ENCODE assay signal across 32 mouse cellular contexts in genomic region chr17:83176146-83176545, GRCm38 (mm10). TPM values are rescaled to one million over a fixed set of nuclear protein-coding genes. Genes with fewer than 3 reads are reported as not detected.
DNase-seq lines count a peak whose midpoint lies in the region; ATAC-seq lines count a peak whose summit lies in the region.
"Had no signal": no experiment of that assay in that cellular context is flagged by ENCODE, and none has a peak within 500 bp of the region (broad histone marks: within the 10 kb centered on the region; RNA-seq: fewer than 3 reads in every experiment).

No protein-coding gene starts in this region.

- H3K4me3 ChIP-seq in kidney, embryonic 14.5 days (ENCODE audit: low read length) = no peak overlapping the region
- H3K4me3 ChIP-seq: embryonic facial prominence, embryonic 12.5 days; hindbrain, embryonic 12.5 days; intestine, embryonic 15.5 days; midbrain, embryonic 10.5 days; midbrain, embryonic 15.5 days; neural tube, embryonic 15.5 days; stomach, embryonic 15.5 days had no signal

- no peak overlapping the region for H3K4me2 ChIP-seq in kidney, embryonic 14.5 days (replicated peaks; ENCODE audit: low read depth, low read length)
- H3K4me2 ChIP-seq: embryonic facial prominence, embryonic 12.5 days; heart, embryonic 11.5 days; hindbrain, embryonic 12.5 days; intestine, embryonic 15.5 days; lung, embryonic 14.5 days; midbrain, embryonic 15.5 days; neural tube, embryonic 15.5 days; stomach, embryonic 15.5 days had no signal

- no peaks in the 10 kb centered on the region for H3K27me3 ChIP-seq in kidney, embryonic 14.5 days (ENCODE audit: control insufficient read depth, insufficient read depth, low read length)
- H3K27me3 ChIP-seq: embryonic facial prominence, embryonic 12.5 days; hindbrain, embryonic 12.5 days; intestine, embryonic 15.5 days; midbrain, embryonic 15.5 days; neural tube, embryonic 15.5 days; Patski; stomach, embryonic 15.5 days had no signal

- ATAC-seq in kidney, embryonic 14.5 days (ENCODE audit: low FRiP score, low TSS enrichment) = no peak
- ATAC-seq in cerebellum, adult (ENCODE audit: insufficient number of reproducible peaks, low FRiP score, low TSS enrichment) = no peak
- ATAC-seq: forebrain, embryonic 14.5 days; hindbrain, postnatal 0 days; intestine, embryonic 15.5 days; midbrain, embryonic 15.5 days had no signal

- no peaks in the 10 kb centered on the region for H3K36me3 ChIP-seq in kidney, embryonic 14.5 days (ENCODE audit: control insufficient read depth, insufficient read depth, low read length)
- H3K36me3 ChIP-seq: embryonic facial prominence, embryonic 12.5 days; hindbrain, embryonic 12.5 days; intestine, embryonic 15.5 days; midbrain, embryonic 10.5 days; midbrain, embryonic 15.5 days; neural tube, embryonic 15.5 days; stomach, embryonic 15.5 days had no signal

- peak; percentile 53 for DNase-seq in gastrocnemius, adult 18-20 months (ENCODE audit: low spot score)
- no peak for DNase-seq in gastrocnemius, postnatal 4 days (ENCODE audit: low spot score in 2 of 2)
- DNase-seq in kidney, adult 18-20 months = no peak
- DNase-seq in lung, postnatal 36 days = peak; percentile 17
- DNase-seq in lung, adult 18-20 months = no peak
- DNase-seq: cerebellum, adult 11-12 months; cerebellum, adult 9-11 months; embryo, embryonic 11 days; heart, postnatal 36 days; layer of hippocampus, postnatal 36 days; left cerebral cortex, postnatal 4 days; lung, postnatal 14 days; retina, postnatal 1 day; right cerebral cortex, postnatal 14 days; thymus, adult 18-20 months; thymus, postnatal 25 days had no signal

- peaks cover 64% of the 10 kb centered on the region for H3K4me1 ChIP-seq in kidney, embryonic 14.5 days (ENCODE audit: control insufficient read depth, insufficient read depth, low read length)
- H3K4me1 ChIP-seq: stomach, embryonic 15.5 days had no signal

- peaks cover 4% of the 10 kb centered on the region; the same call in 1 of the 2 replicates for H3K9me3 ChIP-seq in kidney, embryonic 14.5 days (ENCODE audit: control insufficient read depth, low read length)
- H3K9me3 ChIP-seq: intestine, embryonic 15.5 days; stomach, embryonic 15.5 days had no signal

- WGBS in kidney, embryonic 14.5 days = 77% methylated on average over 4 of the region's 4 CpGs

- no peak overlapping the region for H3K9ac ChIP-seq in kidney, embryonic 14.5 days (ENCODE audit: low read depth, low read length)
- H3K9ac ChIP-seq: embryonic facial prominence, embryonic 12.5 days; hindbrain, embryonic 12.5 days; intestine, embryonic 15.5 days; liver, embryonic 14.5 days; lung, embryonic 14.5 days; midbrain, embryonic 15.5 days; neural tube, embryonic 15.5 days; stomach, embryonic 15.5 days had no signal

- 0 out of 2 replicates have a peak overlapping the region, but pooled peaks have one; percentile 38 for H3K27ac ChIP-seq in kidney, embryonic 14.5 days (ENCODE audit: low read depth, low read length)
- H3K27ac ChIP-seq: embryonic facial prominence, embryonic 12.5 days; hindbrain, embryonic 12.5 days; hindbrain, postnatal 0 days; intestine, embryonic 15.5 days; liver, embryonic 14.5 days; midbrain, embryonic 10.5 days; midbrain, embryonic 15.5 days; neural tube, embryonic 15.5 days; stomach, embryonic 15.5 days had no signal

RNA-seq across cellular contexts. Expression of gene Pkdcc, which starts 38.9 kb away (rescaled TPM):
- 100 to 1,000 TPM in 1 of 2 experiments, 10 to 100 TPM in 1; 78.1 to 111 TPM for total RNA-seq in gastrocnemius, adult 18-20 months (2021)
- total RNA-seq in gastrocnemius, postnatal 4 days (2021) = 10 to 100 TPM; 42.7 to 46.8 TPM
- 48.7 and 82.9 TPM in 2 replicates for polyA plus RNA-seq in kidney, embryonic 14.5 days (2014; fragmentation: Nextera tagmentation; extraction: Ambion mirVana)
- total RNA-seq: MEL had no signal

Comparison
In these comparisons a context has a peak if more than half of its experiments do, and no peak if none do; other contexts are left out.
1. DNase-seq: peak in gastrocnemius, adult 18-20 months (single experiment) and lung, postnatal 36 days (single experiment); none in gastrocnemius, postnatal 4 days (0 of 2), kidney, adult 18-20 months (single experiment) and lung, adult 18-20 months (0 of 2).